Mouse (Mus musculus) right cerebral cortex, postnatal 4 days (tissue): ENCODE measurements around the gene Bin2.
"Not testable (repeated sequence)": the region's sequence is repeated elsewhere in the genome, so short reads cannot be mapped to it uniquely, and the experiment has no call there.

Experiments used
- DNase-seq: peaks from one replicate; pipeline ENCODE4 v3.0.0-alpha.2; 2022

The Bin2 gene

DNA sequence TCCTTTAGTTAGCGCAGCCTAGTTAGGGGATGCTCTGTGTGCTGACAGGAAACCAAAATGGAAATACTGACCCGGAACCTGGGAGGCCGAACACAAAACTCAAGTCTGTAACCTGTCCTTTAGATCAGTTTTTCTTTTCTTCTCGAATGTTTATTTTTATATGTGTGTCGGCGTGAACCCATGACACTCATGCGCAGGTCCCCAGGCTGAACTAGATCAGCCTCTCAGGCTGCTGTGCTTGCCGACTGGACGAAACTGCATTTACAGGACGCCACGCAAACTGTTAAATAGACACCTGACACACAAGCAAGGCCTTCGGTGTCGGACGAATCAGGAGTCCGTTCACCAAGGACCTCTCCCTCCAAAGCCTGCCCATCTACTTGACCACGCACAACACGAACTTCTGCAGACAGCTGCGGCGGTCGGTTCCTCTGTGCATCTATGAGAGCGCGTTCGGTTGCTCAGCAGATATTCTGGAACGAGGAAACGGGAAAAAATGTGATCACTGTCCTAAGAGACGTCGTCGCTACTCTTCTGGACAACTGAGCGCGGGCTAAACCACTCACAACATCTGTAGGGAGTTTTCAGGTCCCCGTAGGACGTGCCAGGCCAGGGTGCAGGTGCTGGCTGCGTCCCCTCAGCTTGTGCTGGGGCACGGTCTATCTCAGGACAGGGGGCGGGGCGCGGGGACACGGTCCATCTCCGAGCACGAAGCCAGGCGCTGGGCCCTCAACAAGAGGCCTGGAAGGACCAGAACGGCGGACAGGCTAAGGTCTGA, 54.9 kb downstream of the Bin2 start:
- DNase-seq = no peak

DNA sequence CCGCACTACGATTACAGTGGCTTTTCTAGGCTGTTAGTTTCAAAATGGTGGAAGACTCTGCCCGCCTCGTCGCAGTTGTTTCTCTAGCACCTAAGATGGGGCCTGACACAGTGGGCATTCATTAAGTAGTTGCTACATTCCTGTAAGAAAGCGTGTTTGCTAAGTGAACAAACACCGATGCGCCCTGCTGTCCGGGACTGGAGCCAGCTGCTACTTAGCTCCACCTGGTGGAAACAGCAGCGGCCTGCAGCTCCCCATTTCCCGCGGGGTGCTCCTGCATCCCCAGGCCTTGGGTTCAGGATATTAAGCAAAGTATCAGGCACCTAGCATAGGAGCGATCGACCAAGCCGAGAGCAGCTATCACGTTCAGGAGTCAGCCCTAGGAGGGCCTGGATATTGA, 55.8 kb downstream of the Bin2 start:
- peak; percentile 81 for DNase-seq

DNA sequence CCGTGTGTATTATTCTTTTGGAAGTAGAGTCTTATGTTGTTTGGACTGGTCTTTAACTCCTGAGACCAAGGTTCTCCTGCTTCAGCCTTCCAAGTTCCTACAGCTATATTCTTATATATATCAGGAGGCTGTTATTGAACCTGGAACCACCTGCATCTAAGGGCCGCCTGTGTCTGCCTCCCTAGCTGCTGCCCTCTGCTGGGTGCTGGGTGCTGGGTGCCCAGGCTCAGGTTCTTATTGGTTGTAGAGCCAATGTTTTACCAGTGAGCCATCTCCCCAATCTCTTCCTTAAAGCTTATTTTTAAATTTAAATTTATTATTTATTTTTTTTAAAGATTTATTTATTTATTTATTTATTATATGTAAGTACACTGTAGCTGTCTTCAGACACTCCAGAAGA, 56.9 kb downstream of the Bin2 start:
- DNase-seq = no peak

DNA sequence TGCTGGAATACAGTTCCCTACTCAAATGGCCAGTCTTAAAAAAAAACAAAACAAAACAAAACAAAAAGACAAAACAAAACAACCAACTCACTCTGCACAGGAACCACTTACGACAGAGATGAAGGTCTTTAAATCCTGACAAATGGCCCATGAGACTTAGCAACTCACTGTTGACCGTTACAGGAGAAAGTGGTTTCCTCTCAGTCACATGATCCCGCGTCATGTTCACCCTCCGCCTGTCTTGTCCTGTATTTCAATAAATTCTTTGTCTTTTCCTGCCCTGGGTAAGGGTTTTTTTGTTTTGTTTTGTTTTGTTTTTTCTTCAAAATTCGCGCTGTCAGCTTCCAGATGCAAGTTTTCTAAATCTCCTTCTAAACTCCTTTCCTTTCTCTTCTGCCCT, 57.4 kb downstream of the Bin2 start:
- DNase-seq = no peak

DNA sequence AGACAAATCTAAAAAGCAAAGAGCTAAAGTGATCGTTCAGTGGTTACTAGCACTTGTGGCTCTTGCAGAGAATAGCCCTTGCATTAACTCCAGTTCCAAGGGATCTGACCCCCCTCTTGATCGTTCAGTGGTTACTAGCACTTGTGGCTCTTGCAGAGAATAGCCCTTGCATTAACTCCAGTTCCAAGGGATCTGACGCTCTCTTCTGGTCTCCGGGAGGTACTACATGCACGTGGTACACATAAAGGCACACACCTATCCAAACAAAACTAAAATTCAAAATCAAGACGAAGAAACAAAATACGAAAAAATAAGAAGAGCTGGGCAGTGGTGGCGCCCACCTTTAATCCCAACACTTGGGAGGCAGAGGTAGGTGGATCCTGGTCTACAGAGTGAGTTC, 62.7 kb downstream of the Bin2 start:
- DNase-seq = not testable (repeated sequence)

DNA sequence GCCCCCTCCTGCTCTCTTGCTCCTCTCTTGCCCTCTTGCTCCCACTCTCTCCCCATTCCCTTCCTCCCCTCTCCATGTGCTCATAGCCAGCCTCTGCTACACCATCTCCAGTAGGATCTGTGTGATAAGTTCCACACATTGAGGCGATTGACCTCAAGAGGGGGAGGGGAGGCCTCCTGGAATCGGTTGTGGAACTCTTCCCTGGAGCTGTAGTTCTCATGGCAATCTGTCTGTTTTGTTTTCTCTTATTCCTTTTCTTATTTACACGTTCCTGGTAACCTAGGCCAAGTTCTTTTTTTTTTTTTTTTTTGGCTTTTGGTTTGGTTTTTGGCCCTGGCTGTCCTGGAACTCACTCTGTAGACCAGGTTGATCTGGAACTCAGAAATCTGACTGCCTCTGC, 67.7 kb downstream of the Bin2 start:
- no peak for DNase-seq

DNA sequence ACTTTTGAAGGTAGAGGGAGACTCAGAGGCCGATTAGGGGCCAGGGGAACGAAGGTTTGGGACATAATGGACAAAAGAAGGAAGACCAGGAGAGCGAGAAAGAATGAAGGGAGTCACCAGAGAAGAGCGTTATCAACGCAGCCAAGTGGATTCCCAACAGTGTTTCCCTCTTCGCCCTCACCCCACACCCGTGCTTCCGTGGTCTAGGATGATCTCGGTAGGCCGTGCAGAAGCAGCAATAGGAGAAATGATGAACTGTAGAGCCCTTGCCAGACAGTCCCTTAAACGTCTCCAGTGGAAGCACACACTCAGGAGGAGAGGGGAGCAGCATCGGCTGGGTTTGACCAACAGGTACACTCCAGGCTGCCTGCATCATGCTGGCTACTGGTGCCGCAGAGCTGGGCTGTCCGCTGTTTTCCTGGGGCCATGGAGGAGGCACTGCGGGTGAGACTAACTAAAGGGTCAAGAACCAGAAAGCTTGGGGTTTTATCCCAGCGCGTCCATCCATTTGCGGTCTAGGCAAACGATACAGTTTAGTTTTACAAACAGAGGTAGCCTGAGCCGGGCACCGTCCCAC, 68.6 kb downstream of the Bin2 start:
- DNase-seq = no peak

DNA sequence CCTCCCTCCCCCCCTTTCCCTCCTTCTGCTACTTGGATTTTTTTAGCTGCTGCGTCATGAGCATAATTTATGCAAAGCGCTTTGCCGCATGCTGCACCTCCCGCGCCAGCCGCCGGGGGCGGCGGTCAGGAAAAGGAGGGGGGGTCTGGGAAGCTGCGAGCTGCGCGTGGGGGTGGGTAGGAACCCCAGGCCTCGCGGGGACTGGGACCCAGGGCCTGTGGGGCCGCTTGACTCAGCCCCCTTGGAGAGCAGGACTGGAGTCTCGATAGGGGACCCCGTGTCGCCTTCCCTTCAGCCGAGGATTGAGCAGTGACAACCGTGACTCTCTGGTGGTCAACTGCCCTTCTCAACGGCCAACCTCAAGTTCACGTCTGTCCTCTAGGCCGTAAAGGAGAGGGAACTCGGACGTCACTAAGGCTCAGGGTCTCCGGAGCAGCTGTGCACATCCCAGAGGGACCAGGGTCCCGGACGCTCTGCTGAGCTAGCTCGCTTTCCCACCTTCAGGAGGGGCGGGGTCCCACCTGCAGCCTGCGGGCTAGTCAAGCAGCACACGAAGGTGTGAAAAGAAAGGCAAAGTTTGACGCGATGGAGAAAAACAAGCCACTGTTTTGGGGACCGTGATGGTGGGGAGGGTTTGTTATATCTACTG, 69.2 kb downstream of the Bin2 start:
- peak; percentile 83 for DNase-seq

DNA sequence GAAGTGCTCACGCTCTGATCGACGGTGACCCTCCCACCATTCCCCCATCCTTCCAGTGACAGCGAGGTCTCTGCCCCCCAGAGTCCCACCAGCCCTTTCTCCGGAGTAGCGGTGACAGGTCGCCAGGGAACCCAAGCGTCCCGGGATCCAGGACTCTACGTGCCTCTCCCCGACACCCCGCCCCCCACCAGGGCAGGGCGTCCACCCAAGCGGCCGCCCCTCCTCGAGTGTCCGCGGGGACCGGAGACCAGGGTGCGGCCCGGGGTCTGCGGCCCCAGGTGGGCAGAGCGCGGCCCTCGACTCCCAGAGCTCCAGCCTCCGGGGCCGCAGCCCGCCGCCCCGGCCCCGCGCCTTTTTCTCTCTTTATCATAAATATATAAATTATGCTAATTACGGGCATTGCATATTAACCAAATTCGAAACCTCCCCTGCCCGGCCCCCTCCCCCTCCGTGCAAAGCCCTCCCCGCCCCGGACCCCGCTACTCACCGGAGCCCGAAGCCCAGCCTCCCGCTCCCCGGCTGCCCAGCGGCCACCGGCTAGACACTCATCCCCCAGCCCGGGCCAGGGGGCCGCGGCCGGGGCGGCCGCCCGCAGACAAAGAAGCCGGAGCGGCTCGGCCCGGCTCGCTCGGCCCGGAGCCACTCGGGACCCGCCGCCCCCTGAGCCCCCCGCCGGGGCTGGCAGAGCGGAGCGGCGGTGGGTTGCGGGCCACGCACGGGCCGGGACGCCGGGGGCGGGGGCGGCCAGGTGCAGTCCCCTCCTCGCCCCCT, 69.9 kb downstream of the Bin2 start, which contains the start of gene Pou6f1:
Gene Pou6f1 (minus strand): TSS at position 709 of the 771 bp plus-strand sequence.
- DNase-seq = peak; percentile 72

DNA sequence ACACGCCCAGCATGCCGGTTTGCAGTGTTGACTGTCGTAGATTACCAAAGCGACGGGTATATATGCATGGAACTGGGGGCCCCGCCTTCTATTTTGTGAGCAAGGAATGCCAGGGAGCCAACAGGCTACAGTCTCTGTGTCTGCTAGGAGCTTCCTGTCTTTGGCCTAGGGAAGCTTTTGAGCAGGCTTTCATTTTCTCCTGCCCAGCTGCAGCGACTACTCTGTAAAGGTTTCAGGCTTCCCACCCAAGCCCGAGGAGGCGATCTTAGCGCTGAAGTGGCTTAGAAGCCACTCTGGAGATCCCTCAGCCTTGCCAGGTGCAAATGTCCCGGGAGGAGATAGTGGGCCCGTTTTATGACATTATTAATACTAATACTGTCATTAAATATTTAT, 70.5 kb downstream of the Bin2 start:
- peak; percentile 42 for DNase-seq

DNA sequence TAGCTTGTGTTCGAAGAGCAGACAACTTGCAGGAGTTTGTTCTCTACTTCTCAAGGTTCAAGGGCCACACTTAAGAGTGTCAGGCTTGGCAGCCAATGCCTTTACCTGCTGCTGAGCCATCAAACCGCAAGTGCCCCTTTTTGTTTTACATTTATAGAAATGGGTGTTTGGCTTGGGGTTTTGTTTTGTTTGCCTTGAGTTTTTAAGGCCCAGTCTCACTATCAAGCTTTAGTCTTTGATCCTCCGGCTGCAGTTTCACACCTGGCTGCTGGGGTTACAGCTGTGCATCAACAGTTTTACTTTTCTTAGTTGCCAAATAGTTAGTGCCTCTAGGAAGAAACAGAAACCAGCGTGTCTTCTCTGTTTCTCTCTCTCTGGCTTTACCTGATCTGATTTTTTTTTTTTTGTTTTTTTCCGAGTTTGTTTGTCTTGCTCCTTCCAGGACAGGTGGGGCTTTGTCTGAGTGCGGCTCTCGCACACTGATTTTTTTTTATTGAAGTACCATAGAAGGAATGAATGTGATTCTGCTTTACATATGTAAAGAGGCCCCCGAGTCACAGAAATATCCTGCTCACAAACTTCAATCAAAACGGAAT, 71.0 kb downstream of the Bin2 start:
- DNase-seq = no peak

DNA sequence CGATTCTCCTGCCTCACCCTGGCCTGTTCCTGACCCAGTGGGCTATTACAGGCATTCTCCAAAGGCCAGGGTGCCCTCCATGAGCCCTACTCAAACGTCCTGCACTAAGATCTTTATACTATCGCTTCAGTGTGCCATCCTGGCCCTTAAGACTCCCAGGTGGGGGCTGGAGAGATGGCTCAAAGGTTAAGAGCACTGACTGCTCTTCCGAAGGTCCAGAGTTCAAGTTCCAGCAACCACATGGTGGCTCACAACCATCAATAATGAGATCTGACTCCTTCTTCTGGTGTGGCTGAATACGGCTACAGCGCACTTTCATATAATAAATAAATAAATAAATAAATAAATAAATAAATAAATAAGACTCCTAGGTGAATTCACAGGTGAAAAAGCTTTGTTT, 76.5 kb downstream of the Bin2 start:
- no peak for DNase-seq
